Mouse (Mus musculus) liver, adult 2 months (tissue): Measurements from ENCODE around the gene Ube2a. TPM values are rescaled to one million over a fixed set of nuclear protein-coding genes. Genes with fewer than 3 reads are reported as not detected.

Experiments
- DNase-seq: peaks from one replicate; pipeline ENCODE4 v3.0.0-alpha.2; 2011; ENCODE audit warnings: low read depth, low spot score; ENCODE audit errors: extremely low read depth
- H3K27ac ChIP-seq: fragments of 200-500 bp; replicated peaks from 2 replicates; pipeline ENCODE4 v1.5.1; 2012; ENCODE audit warnings: low read depth, mild to moderate bottlenecking, control low read depth, inconsistent platforms, low read length; ENCODE audit not compliant: insufficient read depth
- H3K27me3 ChIP-seq: fragments of 200-500 bp; 2 replicates; pipeline ENCODE4 v1.6.1; 2012; ENCODE audit warnings: mild to moderate bottlenecking, moderate library complexity, low read length, inconsistent platforms; ENCODE audit not compliant: control insufficient read depth, insufficient read depth
- H3K36me3 ChIP-seq: fragments of 200-500 bp; 2 replicates; pipeline ENCODE4 v1.6.1; 2012; ENCODE audit warnings: low read length, inconsistent platforms; ENCODE audit not compliant: control insufficient read depth, insufficient read depth
- H3K4me1 ChIP-seq: fragments of 200-500 bp; 2 replicates; pipeline ENCODE4 v1.6.1; 2011; ENCODE audit warnings: low read length; ENCODE audit not compliant: control insufficient read depth, insufficient read depth
- H3K4me3 ChIP-seq: fragments of 200-500 bp; 2 replicates; pipeline ENCODE4 v1.5.1; 2011; ENCODE audit warnings: low read depth, mild to moderate bottlenecking, control low read depth, low read length, moderate library complexity; ENCODE audit not compliant: insufficient read depth
- H3K79me2 ChIP-seq: fragments of 200-500 bp; 2 replicates; pipeline ENCODE4 v1.6.1; 2012; ENCODE audit warnings: inconsistent platforms, mild to moderate bottlenecking, low read length, moderate library complexity; ENCODE audit not compliant: control insufficient read depth, insufficient read depth
- H3K9ac ChIP-seq: fragments of 200-500 bp; 2 replicates; pipeline ENCODE4 v1.6.1; 2012; ENCODE audit warnings: low read depth, mild to moderate bottlenecking, control low read depth, inconsistent platforms, low read length
- CTCF ChIP-seq: fragments of 200-500 bp; IDR thresholded peaks from 2 replicates; pipeline ENCODE4 v1.5.1; 2011; ENCODE audit warnings: low read depth, low read length, control low read depth
- POLR2A ChIP-seq: fragments of 200-500 bp; IDR thresholded peaks from 2 replicates; pipeline ENCODE4 v1.6.1; 2011; ENCODE audit warnings: low read length, control low read depth; ENCODE audit not compliant: insufficient read depth; ENCODE audit errors: extremely low read depth
- WGBS: fragments of 180-500 bp; shearing (Covaris S2); methylation state at CpG from one replicate; pipeline ENCODE4 v1.1.7; 2018; 5-methylcytosine and 5-hydroxymethylcytosine counted together
- polyA plus RNA-seq: library from polyadenylated mRNA; depleted of rRNA; stranded (reverse); fragments of >200 nt; gene quantifications from 2 replicates; pipeline ENCODE4 v1.2.3, GENCODE M21; 2012; rRNA removed
- total RNA-seq: library from RNA; depleted of rRNA; stranded (reverse); fragments of >200 nt; gene quantifications from 2 replicates; pipeline ENCODE4 v1.2.3, GENCODE M21; 2014; rRNA removed

The Ube2a gene
- total RNA-seq (12.2 and 17.5 TPM in 2 replicates), polyA plus RNA-seq (21.9 and 25.9 TPM in 2 replicates)

DNA sequence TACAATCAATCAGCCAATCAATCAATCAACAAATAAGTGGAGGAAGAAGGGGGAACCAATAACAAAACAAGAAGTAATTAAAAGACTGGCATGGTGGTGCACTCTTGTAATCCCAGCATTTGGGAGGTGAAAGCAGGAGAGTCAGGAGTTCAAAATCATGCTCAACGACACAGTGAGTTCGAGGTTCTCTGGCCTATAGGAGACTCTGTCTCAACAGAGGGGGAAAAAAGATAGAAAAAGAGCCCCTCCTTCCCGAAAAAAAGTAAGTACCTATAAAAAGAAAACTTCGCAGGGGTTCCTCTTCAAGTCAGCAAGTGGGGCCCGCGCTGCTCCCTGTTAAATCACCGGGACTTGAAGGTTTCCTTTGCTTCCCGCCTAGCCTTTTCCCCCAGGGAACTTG lies at the start of gene Ube2a, which contains the start of gene C330007P06Rik:
Gene Ube2a (plus strand): TSS at position 136 of the 400 bp plus-strand sequence.
Gene C330007P06Rik (minus strand): TSS at position 347 of the 400 bp plus-strand sequence.
- no peak for TF ChIP-seq POLR2A
- peak; percentile 9 for DNase-seq
- whole genome bisulfite sequencing = 2% methylated on average over 8 of the region's 8 CpGs
- Histone ChIP-seq H3K4me3 (peak within 1 kb of the TSS; percentile 89), H3K9ac (peak within 1 kb of the TSS; percentile 92), H3K27ac (peak within 1 kb of the TSS; percentile 71; the same call in 1 of the 2 replicates), H3K27me3 (no peaks in the 10 kb centered on the region), H3K36me3 (no peaks in the 10 kb centered on the region), H3K4me1 (peaks cover 5% of the 10 kb centered on the region), H3K79me2 (peaks cover 6% of the 10 kb centered on the region; the same call in 1 of the 2 replicates)

- Histone ChIP-seq H3K27ac (peak overlapping the region; percentile 84), H3K4me3 (no peak overlapping the region), H3K79me2 (no peaks in the 10 kb centered on the region), H3K27me3 (no peaks in the 10 kb centered on the region), H3K9ac (no peak overlapping the region), H3K4me1 (peaks cover 18% of the 10 kb centered on the region), H3K36me3 (no peaks in the 10 kb centered on the region)
- TF ChIP-seq POLR2A = no peak
- peak; percentile 48 for DNase-seq
- whole genome bisulfite sequencing = 16% methylated on average over 10 of the region's 10 CpGs
These were observed 49.6 kb upstream of the Ube2a start for GRCm38 (mm10) chrX:36823932-36824711.

DNA sequence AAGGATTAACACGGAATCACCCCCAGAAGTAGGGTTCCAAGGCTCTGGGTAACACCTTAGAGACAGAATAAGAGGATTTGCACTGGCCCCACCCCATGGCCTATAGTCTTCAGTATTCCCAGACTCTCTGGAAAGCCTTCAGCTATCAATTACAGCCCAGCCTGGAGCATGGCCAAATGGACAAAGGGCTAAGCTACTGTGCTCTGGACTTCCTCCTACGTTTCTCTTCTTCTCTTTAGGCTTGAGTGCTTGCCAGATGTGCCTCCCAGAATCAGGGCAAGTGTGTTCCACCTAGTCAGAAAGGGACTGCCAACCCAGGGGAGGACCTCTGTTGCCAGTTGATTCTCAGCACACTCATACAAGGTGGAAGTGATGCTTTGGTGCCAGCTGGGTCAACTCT lies 48.7 kb upstream of the Ube2a start:
- peaks cover 21% of the 10 kb centered on the region for H3K4me1 ChIP-seq
- H3K36me3 ChIP-seq = no peaks in the 10 kb centered on the region
- H3K27ac ChIP-seq = peak overlapping the region; percentile 84
- H3K79me2 ChIP-seq = no peaks in the 10 kb centered on the region
- H3K4me3 ChIP-seq = no peak overlapping the region
- no peak overlapping the region for H3K9ac ChIP-seq
- no peaks in the 10 kb centered on the region for H3K27me3 ChIP-seq
- WGBS = 39% methylated on average over 2 of the region's 2 CpGs
- DNase-seq = peak; percentile 85
- TF ChIP-seq POLR2A (no peak), CTCF (no peak)

GRCm38 (mm10) chrX:36826873-36827272 lies 46.8 kb upstream of the Ube2a start:
- peak; percentile 88 for DNase-seq
- Histone ChIP-seq H3K79me2 (no peaks in the 10 kb centered on the region), H3K4me3 (no peak overlapping the region), H3K9ac (no peak overlapping the region), H3K36me3 (no peaks in the 10 kb centered on the region), H3K27ac (no peak overlapping the region), H3K27me3 (no peaks in the 10 kb centered on the region), H3K4me1 (peaks cover 21% of the 10 kb centered on the region)
- 12% methylated on average over 5 of the region's 5 CpGs for WGBS
- TF ChIP-seq CTCF (no peak), POLR2A (no peak)

- peak; percentile 72 for DNase-seq
- WGBS = 3% methylated on average over 5 of the region's 5 CpGs
- H3K79me2 ChIP-seq = no peaks in the 10 kb centered on the region
These were observed 43.4 kb upstream of the Ube2a start for GRCm38 (mm10) chrX:36830271-36830670.

DNA sequence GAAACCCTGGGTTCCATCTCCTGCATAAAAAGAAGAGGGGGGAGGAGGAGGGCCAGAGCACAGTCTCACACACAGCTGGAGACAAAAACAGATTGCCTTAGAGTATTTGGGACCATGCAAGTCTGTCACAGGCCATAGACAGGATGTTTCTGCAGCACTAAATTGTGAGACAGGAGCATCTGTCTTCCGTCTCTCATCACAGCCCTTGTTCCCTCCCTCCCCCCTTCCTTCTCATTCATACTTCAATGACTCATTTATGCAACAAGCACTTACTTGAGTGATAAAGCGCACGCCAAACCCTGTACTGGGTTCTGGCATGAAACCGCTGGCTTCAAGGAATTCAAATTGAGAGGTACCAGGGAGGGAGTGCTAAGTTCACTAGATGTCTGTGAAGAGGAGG lies 42.1 kb upstream of the Ube2a start:
- Histone ChIP-seq H3K79me2 (no peaks in the 10 kb centered on the region), H3K27me3 (no peaks in the 10 kb centered on the region), H3K27ac (no peak overlapping the region), H3K36me3 (no peaks in the 10 kb centered on the region), H3K9ac (no peak overlapping the region), H3K4me1 (peaks cover 3% of the 10 kb centered on the region), H3K4me3 (no peak overlapping the region)
- TF ChIP-seq CTCF = no peak
- no peak for TF ChIP-seq POLR2A
- WGBS = 86% methylated on average over 4 of the region's 4 CpGs
- DNase-seq = no peak

More at GRCm38 (mm10) chrX:36830271-36830670, 43.4 kb upstream of the Ube2a start:
- no peak for TF ChIP-seq POLR2A
- peak; percentile 25; the same call in 1 of the 2 replicates for TF ChIP-seq CTCF
- H3K27me3 ChIP-seq = no peaks in the 10 kb centered on the region
- H3K4me3 ChIP-seq = no peak overlapping the region
- no peaks in the 10 kb centered on the region for H3K36me3 ChIP-seq
- peaks cover 8% of the 10 kb centered on the region for H3K4me1 ChIP-seq
- H3K27ac ChIP-seq = peak overlapping the region; percentile 58
- H3K9ac ChIP-seq = no peak overlapping the region
